Mouse (Mus musculus): ENCODE measurements around the gene Spata13.

- TF ChIP-seq CEBPB (IDR thresholded peaks at IDR 0.05; ENCODE audit: insufficient read depth, poor library complexity, severe bottlenecking) (no peak), TCF12 (IDR thresholded peaks at IDR 0.05; ENCODE audit: insufficient read depth, poor library complexity, severe bottlenecking) (no peak), POLR2A (IDR thresholded peaks at IDR 0.05; ENCODE audit: insufficient read length, low read depth) (no peak), E2F4 (IDR thresholded peaks at IDR 0.05; ENCODE audit: insufficient read depth) (no peak)
These were observed 176.1 kb downstream of the Spata13 start for GRCm38 (mm10) chr14:60809881-60810280.
